ENCODE assay signal across 15 mouse cellular contexts in the genomic region with DNA sequence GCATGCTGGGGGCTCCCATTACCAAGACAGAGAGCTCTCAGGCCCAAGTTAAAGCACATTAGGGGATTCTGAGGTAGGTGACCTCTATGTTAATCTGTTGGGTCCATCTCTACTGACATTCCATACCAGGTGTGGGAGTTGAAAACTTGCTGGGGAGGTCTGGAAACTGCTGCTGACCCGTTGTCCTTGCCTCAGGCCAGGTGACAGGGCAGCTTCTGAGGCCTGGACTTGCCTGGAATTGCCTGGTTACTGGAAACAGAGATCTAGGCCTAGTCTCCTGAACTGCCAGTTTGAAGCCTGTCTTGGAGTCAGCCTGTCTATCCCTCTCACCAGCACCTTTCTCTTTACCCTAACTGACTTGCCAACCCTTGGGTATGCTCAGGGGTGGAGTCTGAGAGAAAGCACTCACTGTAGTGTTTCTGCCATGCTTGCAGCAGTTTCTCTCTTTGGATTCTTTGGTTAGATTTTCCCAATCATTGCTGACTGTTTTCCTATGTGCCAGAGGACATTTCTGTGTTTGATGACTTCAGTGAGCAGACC. TPM values are rescaled to one million over a fixed set of nuclear protein-coding genes. Genes with fewer than 3 reads are reported as not detected.
"Had no signal": no experiment of that assay in that cellular context is flagged by ENCODE, and none has a peak within 500 bp of the region (broad histone marks: within the 10 kb centered on the region; RNA-seq: fewer than 3 reads in every experiment).

No protein-coding gene starts in this region.

- DNase-seq: lung, adult 2 months; lung, postnatal 4 days; right cerebral cortex, adult 18-20 months; right cerebral cortex, postnatal 25 days; thymus, postnatal 36 days had no signal

- H3K9ac ChIP-seq: liver, embryonic 15.5 days; midbrain, embryonic 12.5 days; neural tube, embryonic 15.5 days had no signal

- H3K9me3 ChIP-seq: limb, embryonic 10.5 days; liver, embryonic 15.5 days; midbrain, embryonic 12.5 days; neural tube, embryonic 15.5 days had no signal

- H3K27me3 ChIP-seq: liver, embryonic 15.5 days; megakaryocyte, embryonic 14.5 days; midbrain, embryonic 12.5 days; neural tube, embryonic 15.5 days had no signal

- H3K27ac ChIP-seq: left cerebral cortex, adult 2 months; limb, embryonic 10.5 days; liver, embryonic 15.5 days; midbrain, embryonic 12.5 days; neural tube, embryonic 15.5 days had no signal

- ATAC-seq: inflammation-experienced regulatory T-cells, adult 6 months; intestine, postnatal 0 days; lung, postnatal 0 days had no signal

- H3K4me2 ChIP-seq: liver, embryonic 11.5 days; liver, embryonic 15.5 days; midbrain, embryonic 12.5 days; neural tube, embryonic 15.5 days had no signal

- H3K36me3 ChIP-seq: limb, embryonic 10.5 days; liver, embryonic 15.5 days; midbrain, embryonic 12.5 days; neural tube, embryonic 15.5 days had no signal

- H3K4me1 ChIP-seq: limb, embryonic 10.5 days; liver, embryonic 15.5 days; midbrain, embryonic 12.5 days; neural tube, embryonic 15.5 days had no signal

- H3K4me3 ChIP-seq: left cerebral cortex, adult 2 months; limb, embryonic 10.5 days; liver, embryonic 15.5 days; megakaryocyte, embryonic 14.5 days; midbrain, embryonic 12.5 days; neural tube, embryonic 15.5 days had no signal

RNA-seq across cellular contexts. Expression of a gene that starts 51.9 kb away (rescaled TPM):
- polyA plus RNA-seq: inflammation-experienced regulatory T-cells, adult 6 months; liver, embryonic 11.5 days had no signal
